Mouse (Mus musculus): ENCODE measurements at regions not wholly inside any gene's neighbourhood (a gene's known extent, or its start where the extent isn't known, plus 50 kb on each side); places are given as distances from the start of the nearest gene placed in this dataset.

GRCm38 (mm10) chr17:61311189-61311588, 1569.9 kb downstream of the Efna5 start:
- TF ChIP-seq CTCF (conservative IDR thresholded peaks at IDR 0.05; ENCODE audit: low read length) (no peak), NANOG (IDR thresholded peaks at IDR 0.05; ENCODE audit: borderline replicate concordance, low read length) (no peak), POU5F1 (IDR thresholded peaks at IDR 0.05; ENCODE audit: borderline replicate concordance, low read length) (no peak)

All from E14TG2a.4 (cell line).